Mouse (Mus musculus) duodenum, adult 2 months (tissue): ENCODE data around the gene Ube2e1. TPM values are rescaled to one million over a fixed set of nuclear protein-coding genes. Genes with fewer than 3 reads are reported as not detected.

Source experiments
- polyA plus RNA-seq: library from polyadenylated mRNA; depleted of rRNA; stranded (reverse); fragments of >200 nt; gene quantifications from 2 replicates; pipeline ENCODE4 v1.2.3, GENCODE M21; 2012; ENCODE audit warnings: low replicate concordance; rRNA removed

Ube2e1 gene
- polyA plus RNA-seq: 3.5 and 4.6 TPM in 2 replicates

DNA sequence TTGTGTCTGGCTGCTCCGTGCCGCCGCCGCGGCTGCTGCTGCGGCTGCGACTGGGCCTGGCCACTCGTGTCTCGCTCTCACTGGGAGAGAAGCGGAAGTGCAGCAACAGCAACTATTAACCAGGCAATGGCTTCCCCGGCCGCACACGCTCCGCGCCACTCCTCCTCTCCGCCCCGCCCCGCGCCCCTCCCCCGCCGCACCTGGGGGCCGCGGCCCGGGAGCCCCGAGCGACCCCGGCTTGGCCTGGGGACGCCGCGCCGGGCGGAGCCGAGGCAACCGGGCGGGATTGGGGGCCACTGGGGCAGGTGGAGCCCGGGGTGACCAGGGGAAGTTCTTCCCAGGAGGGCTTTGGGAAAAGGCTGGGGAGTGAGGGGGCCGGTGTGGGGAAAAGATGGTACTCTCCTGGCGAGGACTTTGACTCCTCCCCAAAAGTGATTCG is at the start of gene Ube2e1:
Gene Ube2e1 (minus strand): TSS at position 167 of the 439 bp plus-strand sequence.

GRCm38 (mm10) chr14:18270529-18271441 is 60.9 kb downstream of the Ube2e1 start, which contains the start of the genes Nkiras1 and Rpl15:
TSS of gene Nkiras1 (plus strand) at chr14:18271136.
TSS of gene Rpl15 (minus strand) at chr14:18271391.

GRCm38 (mm10) chr14:18238750-18239731 is 92.6 kb downstream of the Ube2e1 start, which contains the start of gene Nr1d2:
TSS of gene Nr1d2 (minus strand) at chr14:18239127.

Other genes starting within 250 kb of the Ube2e1 start
- 5.5 and 18.8 TPM in 2 replicates for gene Nr1d2, start 92.7 kb downstream of the Ube2e1 start, polyA plus RNA-seq
- gene Nkiras1, start 60.7 kb downstream of the Ube2e1 start, polyA plus RNA-seq: 1.4 and 3.1 TPM in 2 replicates
- gene Rpl15, start 60.5 kb downstream of the Ube2e1 start, polyA plus RNA-seq: 95.5 and 125 TPM in 2 replicates